Mouse (Mus musculus) layer of hippocampus, postnatal 10 days (tissue): ENCODE measurements at regions not wholly inside any gene's neighbourhood (a gene's known extent, or its start where the extent isn't known, plus 50 kb on each side); places are given as distances from the start of the nearest gene placed in this dataset.

Source experiments
- DNase-seq, 2 experiments: peaks; one replicate each; pipeline ENCODE4 v3.0.0; 2021; ENCODE audit warnings: low spot score in 2 of 2

- no peak for DNase-seq
These were observed 469.8 kb downstream of the Eepd1 start for GRCm38 (mm10) chr9:25951144-25951543.

DNA sequence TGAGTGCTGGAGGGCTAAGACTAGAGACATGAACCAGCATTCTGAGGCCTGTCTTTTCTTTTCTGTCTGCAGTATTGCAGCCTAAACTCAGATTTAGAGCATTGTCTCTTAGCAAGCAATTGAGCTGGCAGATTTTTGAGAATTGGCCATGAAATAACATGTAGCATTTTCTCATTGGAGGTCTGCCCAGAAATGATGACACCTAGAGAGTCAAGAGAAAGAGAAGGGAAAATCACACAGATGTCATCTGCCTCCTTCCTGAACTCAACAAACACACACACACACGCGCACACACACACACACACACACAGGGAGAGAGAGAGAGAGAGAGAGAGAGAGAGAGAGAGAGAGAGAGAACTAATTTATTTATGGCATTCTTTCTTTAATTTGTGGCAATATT, 477.7 kb downstream of the Eepd1 start:
- peak in 1 of 2 experiments; percentile 11 for DNase-seq

DNA sequence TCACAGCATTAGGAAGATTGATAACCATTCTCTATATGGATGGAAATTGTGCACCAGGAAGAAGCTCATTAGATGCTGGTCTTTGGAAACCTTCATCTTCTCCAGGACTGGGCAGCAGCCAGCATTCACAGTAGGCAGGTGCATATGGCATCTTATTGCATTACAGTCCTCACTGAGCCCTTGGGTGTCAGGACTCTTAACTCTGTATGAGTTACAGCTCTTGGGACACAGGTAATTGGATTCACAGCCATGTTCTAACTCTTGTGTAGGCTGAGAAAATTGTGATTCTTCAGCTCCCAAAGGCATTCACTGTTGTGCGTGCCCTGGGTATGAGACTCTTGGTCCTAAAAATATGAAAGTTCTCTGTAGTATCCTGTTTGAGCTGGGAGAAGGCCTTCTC, 504.1 kb downstream of the Eepd1 start:
- DNase-seq, result no peak

DNA sequence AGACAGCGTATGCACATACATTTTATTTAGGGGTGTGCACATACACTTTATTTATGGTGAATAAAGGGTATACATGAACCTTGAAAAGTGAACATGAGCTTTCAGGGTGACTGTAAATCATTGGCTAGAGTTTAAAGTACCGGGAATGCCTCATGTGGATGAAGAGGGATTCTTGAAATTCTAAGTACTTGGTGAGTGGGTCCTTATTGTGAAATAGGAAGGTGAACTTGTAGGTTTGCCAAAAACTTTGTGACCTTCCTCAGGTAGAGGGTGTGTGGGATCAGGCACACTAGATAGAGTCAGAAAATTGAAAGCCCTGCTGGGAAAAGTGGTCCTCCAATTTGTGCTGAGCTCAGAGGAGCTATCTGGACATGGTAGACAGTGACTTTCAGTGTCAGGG, 504.6 kb downstream of the Eepd1 start:
- no peak for DNase-seq

DNA sequence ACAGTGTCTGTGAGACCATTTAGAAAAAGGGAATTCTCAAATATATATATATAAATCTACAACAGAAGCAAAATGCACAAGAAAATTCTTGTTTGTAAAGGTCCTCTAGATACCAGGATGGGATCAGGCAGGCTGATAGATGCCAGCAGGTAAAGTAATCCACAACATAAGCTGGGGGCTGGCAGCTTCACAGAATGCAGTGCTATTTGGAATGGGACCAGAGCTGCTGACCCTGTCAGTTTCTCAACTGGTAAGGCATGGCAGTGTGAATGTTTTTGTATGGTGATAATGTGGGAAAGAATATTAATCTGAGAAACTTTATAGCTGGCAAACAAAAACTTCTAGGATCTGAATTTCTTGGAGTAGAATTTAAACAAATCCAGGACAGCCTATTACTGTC, 520.5 kb downstream of the Eepd1 start:
- no peak for DNase-seq
